Mouse (Mus musculus): ENCODE results near the gene Zfy1. TPM values are rescaled to one million over a fixed set of nuclear protein-coding genes. Genes with fewer than 3 reads are reported as not detected.
"Not testable (repeated sequence)": the region's sequence is repeated elsewhere in the genome, so short reads cannot be mapped to it uniquely, and the experiment has no call there.

Zfy1 gene
- total RNA-seq (2012; rRNA removed) (not detected in 2 replicates), polyA plus RNA-seq (2012; ENCODE audit: insufficient read depth in 1 of 2, insufficient read length in 2 of 2, low read depth in 1 of 2, low replicate concordance in 2 of 2, missing spikeins in 1 of 2) (not detected)

DNA sequence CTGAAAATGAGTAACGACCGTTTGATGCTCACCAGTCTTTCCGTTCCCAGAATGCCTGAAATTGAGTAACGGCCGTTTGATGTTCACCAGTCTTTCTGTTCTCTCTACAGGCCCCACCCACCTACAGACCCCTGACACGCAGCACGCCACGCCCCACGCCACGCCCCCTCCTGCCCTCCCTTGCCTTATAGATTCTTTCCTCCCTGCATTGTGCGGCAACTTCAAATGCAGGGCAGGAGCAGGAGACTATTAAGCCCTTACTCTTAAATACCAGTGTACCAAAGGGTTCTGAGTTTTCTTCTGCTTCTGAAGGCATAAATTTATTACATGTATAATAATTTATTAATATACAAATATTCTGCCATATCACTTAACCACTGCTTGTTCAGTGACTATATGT is at the start of gene Zfy1:
Gene Zfy1 (minus strand): TSS at position 101 of the 400 bp plus-strand sequence.
- H3K9me3 ChIP-seq (replicated peaks; ENCODE audit: insufficient read depth, low read length); H3K4me3 ChIP-seq (ENCODE audit: control insufficient read depth in 1 of 2, insufficient read depth in 1 of 2, low read depth in 2 of 2, low read length in 2 of 2); H3K27me3 ChIP-seq (ENCODE audit: control insufficient read depth in 1 of 2, insufficient read depth in 2 of 2, low read length in 2 of 2); H3K79me2 ChIP-seq (ENCODE audit: control insufficient read depth, insufficient read depth, low read length, poor library complexity); DNase-seq (ENCODE audit: low read depth, low spot score); H3K27ac ChIP-seq (ENCODE audit: control insufficient read depth, low read depth, low read length); H3K4me1 ChIP-seq (ENCODE audit: control insufficient read depth in 1 of 2, insufficient read depth in 2 of 2, low read length in 2 of 2); H3K36me3 ChIP-seq (ENCODE audit: control insufficient read depth in 1 of 2, insufficient read depth in 2 of 2, low read length in 2 of 2); H3K9ac ChIP-seq (ENCODE audit: control insufficient read depth, low read depth, low read length, poor library complexity, severe bottlenecking): not testable (repeated sequence)

- H3K9me3 ChIP-seq (replicated peaks; ENCODE audit: insufficient read depth, low read length) = no peaks in the 10 kb centered on the region
- H3K36me3 ChIP-seq (ENCODE audit: control insufficient read depth in 1 of 2, insufficient read depth in 2 of 2, low read length in 2 of 2) = no peaks in the 10 kb centered on the region
- H3K79me2 ChIP-seq (ENCODE audit: control insufficient read depth, insufficient read depth, low read length, poor library complexity) = no peaks in the 10 kb centered on the region
- no peak within 1 kb of the TSS for H3K27ac ChIP-seq (ENCODE audit: control insufficient read depth, low read depth, low read length)
- TF ChIP-seq TCF12 (IDR thresholded peaks at IDR 0.05; ENCODE audit: low read depth, low read length) = no peak
- no peak for TF ChIP-seq POLR2AphosphoS5 (IDR thresholded peaks at IDR 0.05; ENCODE audit: borderline replicate concordance, low read depth, low read length)
- TF ChIP-seq MAX (IDR thresholded peaks at IDR 0.05; ENCODE audit: low read length) = no peak
- TF ChIP-seq CHD1 (IDR thresholded peaks at IDR 0.05; ENCODE audit: low read depth, low read length) = no peak
- TF ChIP-seq MEF2A (IDR thresholded peaks at IDR 0.05; ENCODE audit: extremely low read depth, insufficient replicate concordance, low read depth, low read length, poor library complexity, severe bottlenecking) = no peak
- TF ChIP-seq USF1 (IDR thresholded peaks at IDR 0.05; ENCODE audit: low read depth, low read length) = no peak
- TF ChIP-seq ZC3H11A (IDR thresholded peaks at IDR 0.05; ENCODE audit: low read depth, low read length) = no peak
- no peak for TF ChIP-seq GATA1 (IDR thresholded peaks at IDR 0.05; ENCODE audit: low read depth, low read length)
- TF ChIP-seq ZNF384 (IDR thresholded peaks at IDR 0.05; ENCODE audit: low read depth, low read length) = no peak
- TF ChIP-seq UBTF (IDR thresholded peaks at IDR 0.05; ENCODE audit: borderline replicate concordance, insufficient read depth, low read depth, low read length) = no peak
- no peak for TF ChIP-seq GABPA (IDR thresholded peaks at IDR 0.05; ENCODE audit: low read depth, low read length)
- TF ChIP-seq MXI1 (IDR thresholded peaks at IDR 0.05; ENCODE audit: low read depth, low read length) = no peak
- H3K9ac ChIP-seq (ENCODE audit: control insufficient read depth, low read depth, low read length, poor library complexity, severe bottlenecking) = no peak within 1 kb of the TSS
- no peaks in the 10 kb centered on the region for H3K4me1 ChIP-seq (ENCODE audit: control insufficient read depth in 1 of 2, insufficient read depth in 2 of 2, low read length in 2 of 2)
- DNase-seq (ENCODE audit: low read depth, low spot score) = no peak
- H3K4me3 ChIP-seq (ENCODE audit: control insufficient read depth in 1 of 2, insufficient read depth in 1 of 2, low read depth in 2 of 2, low read length in 2 of 2) = no peak within 1 kb of the TSS
- no peaks in the 10 kb centered on the region for H3K27me3 ChIP-seq (ENCODE audit: control insufficient read depth in 1 of 2, insufficient read depth in 2 of 2, low read length in 2 of 2)
Observed at GRCm38 (mm10) chrY:818396-818795, 21.2 kb upstream of the Zfy1 start, which contains the start of gene Uba1y. Uba1y (plus strand) TSS chrY:818649.

DNA sequence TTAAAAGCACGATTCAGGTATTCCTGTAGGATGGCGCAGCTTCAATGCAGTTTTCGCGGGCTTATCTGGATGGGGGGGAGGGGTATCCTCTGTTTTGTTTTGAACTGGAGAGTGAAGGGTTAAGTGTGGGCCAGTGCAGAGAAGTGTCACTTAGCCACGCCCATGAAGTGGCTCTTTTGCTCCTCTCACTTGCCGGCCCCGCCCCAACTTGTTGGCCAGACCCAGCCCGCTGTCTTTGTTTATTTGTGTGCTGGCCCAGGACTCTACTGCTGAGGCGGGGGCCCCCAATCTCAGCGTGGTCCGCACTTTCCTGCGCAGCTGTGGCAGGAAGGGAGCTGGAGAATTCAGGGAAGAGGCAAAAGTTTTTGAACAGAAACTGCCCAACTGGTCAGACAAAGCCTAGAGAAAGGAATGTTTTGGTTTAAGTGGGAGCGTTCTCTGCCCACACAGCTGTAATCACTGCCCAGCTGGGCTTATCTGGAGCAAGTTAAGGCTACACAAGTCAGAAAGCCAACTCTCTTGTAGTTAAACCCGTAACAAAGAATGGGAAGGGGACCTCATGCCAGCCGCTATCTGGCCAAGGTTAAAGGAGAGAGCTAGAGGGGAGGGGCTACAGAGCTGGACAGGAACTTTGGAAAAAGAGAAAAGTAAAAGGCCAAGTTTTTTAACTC is 11.9 kb upstream of the Zfy1 start:
- no peak overlapping the region for H3K27ac ChIP-seq (ENCODE audit: control insufficient read depth, low read depth, low read length)
- no peaks in the 10 kb centered on the region for H3K9me3 ChIP-seq (replicated peaks; ENCODE audit: insufficient read depth, low read length)
- no peak for TF ChIP-seq MAFK (IDR thresholded peaks at IDR 0.05; ENCODE audit: borderline replicate concordance, low read depth, low read length)
- no peak for TF ChIP-seq NRF1 (IDR thresholded peaks at IDR 0.05; ENCODE audit: insufficient read depth, low read depth, low read length, poor library complexity, severe bottlenecking)
- TF ChIP-seq TCF12 (IDR thresholded peaks at IDR 0.05; ENCODE audit: low read depth, low read length) = no peak
- no peak for TF ChIP-seq MAX (IDR thresholded peaks at IDR 0.05; ENCODE audit: low read length)
- no peak for TF ChIP-seq GABPA (IDR thresholded peaks at IDR 0.05; ENCODE audit: low read depth, low read length)
- TF ChIP-seq USF1 (IDR thresholded peaks at IDR 0.05; ENCODE audit: low read depth, low read length) = no peak
- no peak for TF ChIP-seq RAD21 (IDR thresholded peaks at IDR 0.05; ENCODE audit: low read depth, low read length)
- TF ChIP-seq MAZ (IDR thresholded peaks at IDR 0.05; ENCODE audit: low read depth, low read length) = no peak
- no peaks in the 10 kb centered on the region for H3K27me3 ChIP-seq (ENCODE audit: control insufficient read depth in 1 of 2, insufficient read depth in 2 of 2, low read length in 2 of 2)
- H3K36me3 ChIP-seq (ENCODE audit: control insufficient read depth in 1 of 2, insufficient read depth in 2 of 2, low read length in 2 of 2) = no peaks in the 10 kb centered on the region
- no peaks in the 10 kb centered on the region for H3K4me1 ChIP-seq (ENCODE audit: control insufficient read depth in 1 of 2, insufficient read depth in 2 of 2, low read length in 2 of 2)
- no peak for DNase-seq (ENCODE audit: low read depth, low spot score)
- no peaks in the 10 kb centered on the region for H3K79me2 ChIP-seq (ENCODE audit: control insufficient read depth, insufficient read depth, low read length, poor library complexity)
- H3K4me3 ChIP-seq (ENCODE audit: control insufficient read depth in 1 of 2, insufficient read depth in 1 of 2, low read depth in 2 of 2, low read length in 2 of 2) = no peak overlapping the region
- H3K9ac ChIP-seq (ENCODE audit: control insufficient read depth, low read depth, low read length, poor library complexity, severe bottlenecking) = no peak overlapping the region

Measured in MEL (cell line).